In the genomic region with DNA sequence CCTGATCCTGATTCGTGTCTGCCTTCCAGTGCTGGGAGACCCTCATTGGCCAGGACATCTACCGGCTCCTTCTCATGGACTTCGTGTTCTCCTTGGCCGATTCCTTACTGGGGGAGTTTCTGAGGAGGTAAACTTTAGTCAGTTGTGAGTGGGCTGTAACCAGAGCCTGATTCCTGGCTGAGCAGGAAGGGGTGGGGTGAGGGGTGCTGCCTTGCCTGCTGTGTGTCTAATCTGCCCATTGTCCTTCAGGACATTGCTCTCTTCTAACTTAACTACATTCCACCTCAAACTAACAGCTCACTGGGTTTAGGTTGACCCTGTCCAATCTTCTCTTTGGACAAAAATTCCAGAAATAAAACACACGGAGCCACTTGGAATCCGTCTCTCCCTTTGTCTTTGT, we compare ENCODE assay signal across 16 mouse cellular contexts. TPM values are rescaled to one million over a fixed set of nuclear protein-coding genes. Genes with fewer than 3 reads are reported as not detected.
"Had no signal": no experiment of that assay in that cellular context is flagged by ENCODE, and none has a peak within 500 bp of the region (broad histone marks: within the 10 kb centered on the region; RNA-seq: fewer than 3 reads in every experiment).

No protein-coding gene starts in this region.

- H3K4me1 ChIP-seq: limb, embryonic 12.5 days; liver, embryonic 13.5 days; lung, embryonic 15.5 days had no signal

- H3K4me3 ChIP-seq: limb, embryonic 12.5 days; liver, embryonic 13.5 days; lung, embryonic 15.5 days; megakaryocyte, embryonic 14.5 days; midbrain, embryonic 12.5 days had no signal

- H3K36me3 ChIP-seq: limb, embryonic 12.5 days; liver, embryonic 13.5 days; lung, embryonic 15.5 days; midbrain, embryonic 12.5 days had no signal

- ATAC-seq: liver, postnatal 0 days had no signal

- H3K4me2 ChIP-seq: limb, embryonic 12.5 days; liver, embryonic 13.5 days; lung, embryonic 15.5 days; midbrain, embryonic 12.5 days had no signal

- H3K27ac ChIP-seq: limb, embryonic 12.5 days; liver, embryonic 13.5 days; lung, embryonic 15.5 days; macrophage; midbrain, embryonic 12.5 days; stomach, postnatal 0 days had no signal

- H3K9me3 ChIP-seq: limb, embryonic 12.5 days; liver, embryonic 13.5 days; lung, embryonic 15.5 days; megakaryocyte, embryonic 14.5 days; midbrain, embryonic 12.5 days had no signal

- DNase-seq: kidney, adult 2 months; layer of hippocampus, adult 9-11 months; layer of hippocampus, postnatal 36 days; liver; liver, embryonic 13.5 days; liver, postnatal 0 days; lung, postnatal 14 days; right cerebral cortex, adult 18-20 months; right cerebral cortex, postnatal 25 days; thymus, postnatal 4 days had no signal

- H3K27me3 ChIP-seq: limb, embryonic 12.5 days; liver, embryonic 13.5 days; lung, embryonic 15.5 days; midbrain, embryonic 12.5 days had no signal

- H3K9ac ChIP-seq: limb, embryonic 12.5 days; liver, embryonic 13.5 days; liver, postnatal 0 days; lung, embryonic 15.5 days; midbrain, embryonic 12.5 days had no signal

RNA-seq across cellular contexts. Expression of a gene that starts 59.6 kb away (rescaled TPM):
- polyA plus RNA-seq: limb, embryonic 12.5 days; liver, embryonic 13.5 days; macrophage had no signal
